Mouse (Mus musculus) heart, embryonic 14.5 days (tissue): Measurements from ENCODE around the gene Apeh. TPM values are rescaled to one million over a fixed set of nuclear protein-coding genes. Genes with fewer than 3 reads are reported as not detected.
A peak's percentile ranks its signal among the peaks of the same experiment; 100 is the strongest.

Experiments used
- ATAC-seq: fragments of 200-750 bp; cut with Nextera tagmentation; 2 replicates; pipeline ENCODE4 v1.8.0; 2017; ENCODE audit warnings: low read depth, moderate TSS enrichment; ENCODE audit not compliant: insufficient number of reproducible peaks, insufficient read depth, low FRiP score
- H3K27ac ChIP-seq, 2 experiments: fragments of 200-500 bp in 1 of 2; fragments of 300-500 bp in 1 of 2; sonication (generic) in 1 of 2; replicated peaks in 1 of 2; 2 replicates each; pipeline ENCODE4 v1.5.1; 2012 to 2014; ENCODE audit warnings: low read depth in 2 of 2, low read length in 2 of 2, control low read depth in 1 of 2, mild to moderate bottlenecking in 1 of 2, mixed read lengths in 1 of 2; ENCODE audit not compliant: control insufficient read depth in 1 of 2, insufficient read depth in 1 of 2
- H3K27me3 ChIP-seq: fragments of 300-500 bp; sonication (generic); 2 replicates; pipeline ENCODE4 v1.6.1; 2014; ENCODE audit warnings: mild to moderate bottlenecking, low read length, control low read depth; ENCODE audit not compliant: control insufficient read depth, insufficient read depth
- H3K36me3 ChIP-seq: fragments of 300-500 bp; sonication (generic); 2 replicates; pipeline ENCODE4 v1.6.1; 2014; ENCODE audit warnings: mild to moderate bottlenecking, control low read depth, low read length, mixed read lengths; ENCODE audit not compliant: control insufficient read depth, insufficient read depth
- H3K4me1 ChIP-seq, 2 experiments: fragments of 200-500 bp in 1 of 2; fragments of 300-500 bp in 1 of 2; sonication (generic) in 1 of 2; 2 replicates each; pipeline ENCODE4 v1.6.1; 2012 to 2014; ENCODE audit warnings: low read length in 2 of 2, control low read depth in 1 of 2, mixed read lengths in 1 of 2; ENCODE audit not compliant: control insufficient read depth in 2 of 2, insufficient read depth in 2 of 2
- H3K4me2 ChIP-seq: fragments of 300-500 bp; sonication (generic); 2 replicates; pipeline ENCODE4 v1.6.1; 2014; ENCODE audit warnings: mild to moderate bottlenecking, low read length
- H3K4me3 ChIP-seq, 2 experiments: fragments of 200-500 bp in 1 of 2; fragments of 300-500 bp in 1 of 2; sonication (generic) in 1 of 2; 2 replicates each; pipeline ENCODE4 v1.5.1; 2012 to 2014; ENCODE audit warnings: low read length in 2 of 2, mild to moderate bottlenecking in 2 of 2, control low read depth in 1 of 2, low read depth in 1 of 2, moderate library complexity in 1 of 2; ENCODE audit not compliant: control insufficient read depth in 1 of 2, insufficient read depth in 1 of 2
- H3K9ac ChIP-seq: fragments of 300-500 bp; sonication (generic); 2 replicates; pipeline ENCODE4 v1.6.1; 2014; ENCODE audit warnings: mild to moderate bottlenecking, low read length
- H3K9me3 ChIP-seq: fragments of 300-500 bp; sonication (generic); 2 replicates; pipeline ENCODE4 v1.6.1; 2016; ENCODE audit warnings: low read length, control low read depth; ENCODE audit not compliant: control insufficient read depth
- WGBS: fragments of 180-500 bp; shearing (Covaris S2); extraction: QIAGEN DNeasy Blood & Tissue Kit; methylation state at CpG from one replicate; pipeline ENCODE4 v1.1.7; 2014; 5-methylcytosine and 5-hydroxymethylcytosine counted together
- polyA plus RNA-seq: library from polyadenylated mRNA; unstranded; fragments of >200 nt; fragmentation: Nextera tagmentation; extraction: Ambion mirVana; gene quantifications from 2 replicates; pipeline ENCODE4 v1.2.1, GENCODE M21; 2014

Apeh gene
- polyA plus RNA-seq, 1 experiment from 2014 or later, result 48.7 TPM

- no peak overlapping the region for H3K4me3 ChIP-seq
- H3K36me3 ChIP-seq, result no peaks in the 10 kb centered on the region
- no peak overlapping the region for H3K27ac ChIP-seq
- no peak overlapping the region for H3K4me2 ChIP-seq
- no peak overlapping the region for H3K9ac ChIP-seq
- H3K4me1 ChIP-seq, result peaks cover 13 to 16% of the 10 kb centered on the region in 2 experiments
- ATAC-seq, result no peak
- peaks cover 11% of the 10 kb centered on the region for H3K27me3 ChIP-seq
- H3K9me3 ChIP-seq, result no peaks in the 10 kb centered on the region
- 71% methylated on average over 4 of the region's 4 CpGs for WGBS
These were observed 22.7 kb upstream of the Apeh start for GRCm38 (mm10) chr9:108117143-108117542.

- Histone ChIP-seq H3K9me3 (no peaks in the 10 kb centered on the region), H3K27me3 (peaks cover 11% of the 10 kb centered on the region), H3K9ac (no peak overlapping the region), H3K4me2 (0 out of 2 replicates have a peak overlapping the region, but pooled peaks have one; percentile 4), H3K36me3 (no peaks in the 10 kb centered on the region), H3K27ac (no peak overlapping the region), H3K4me1 (peaks cover 14 to 22% of the 10 kb centered on the region in 2 experiments), H3K4me3 (no peak overlapping the region)
- 64% methylated on average over 42 of the region's 43 CpGs for WGBS
- no peak for ATAC-seq
These were observed 21.1 kb upstream of the Apeh start for GRCm38 (mm10) chr9:108115290-108116077.

- no peak for ATAC-seq
- H3K4me1 ChIP-seq, result peaks cover 13% of the 10 kb centered on the region in 2 experiments; a peak in 3 of 4 replicates
- H3K4me2 ChIP-seq, result no peak overlapping the region
- H3K4me3 ChIP-seq, result no peak overlapping the region
- peaks cover 11% of the 10 kb centered on the region for H3K27me3 ChIP-seq
- no peaks in the 10 kb centered on the region for H3K9me3 ChIP-seq
- H3K36me3 ChIP-seq, result no peaks in the 10 kb centered on the region
- no peak overlapping the region for H3K27ac ChIP-seq
- WGBS, result 91% methylated on average over 18 of the region's 18 CpGs
- H3K9ac ChIP-seq, result no peak overlapping the region
These were observed 18.4 kb upstream of the Apeh start for GRCm38 (mm10) chr9:108112719-108113340.

- H3K9ac ChIP-seq, result peak overlapping the region; percentile 62
- WGBS, result 71% methylated on average over 17 of the region's 17 CpGs
- peaks cover 13% of the 10 kb centered on the region in 2 experiments; a peak in 3 of 4 replicates for H3K4me1 ChIP-seq
- no peaks in the 10 kb centered on the region for H3K36me3 ChIP-seq
- H3K4me2 ChIP-seq, result peak overlapping the region; percentile 73
- H3K27ac ChIP-seq, result no peak overlapping the region; a peak in 1 of 4 replicates
- H3K4me3 ChIP-seq, result peak overlapping the region; percentile 4 to 36; a peak in 3 of 4 replicates
- no peaks in the 10 kb centered on the region for H3K9me3 ChIP-seq
- ATAC-seq, result no peak
- peaks cover 11% of the 10 kb centered on the region for H3K27me3 ChIP-seq
These were observed 17.3 kb upstream of the Apeh start for GRCm38 (mm10) chr9:108111593-108112121.

GRCm38 (mm10) chr9:108111101-108111592, 16.7 kb upstream of the Apeh start:
- peak overlapping the region; percentile 4 to 36 for H3K4me3 ChIP-seq
- no peak for ATAC-seq
- no peak overlapping the region; a peak in 1 of 4 replicates for H3K27ac ChIP-seq
- no peaks in the 10 kb centered on the region for H3K36me3 ChIP-seq
- H3K4me2 ChIP-seq, result peak overlapping the region; percentile 73
- no peaks in the 10 kb centered on the region for H3K9me3 ChIP-seq
- peak overlapping the region; percentile 62 for H3K9ac ChIP-seq
- peaks cover 13% of the 10 kb centered on the region in 2 experiments; a peak in 3 of 4 replicates for H3K4me1 ChIP-seq
- peaks cover 11% of the 10 kb centered on the region for H3K27me3 ChIP-seq
- 6% methylated on average over 22 of the region's 22 CpGs for whole genome bisulfite sequencing

GRCm38 (mm10) chr9:108110160-108110559, 15.8 kb upstream of the Apeh start:
- 72% methylated on average over 16 of the region's 16 CpGs for WGBS
- Histone ChIP-seq H3K4me3 (no peak overlapping the region), H3K4me2 (peak overlapping the region; percentile 73), H3K9ac (no peak overlapping the region; the same call in 1 of the 2 replicates), H3K36me3 (no peaks in the 10 kb centered on the region), H3K4me1 (peaks cover 13% of the 10 kb centered on the region in 2 experiments; a peak in 3 of 4 replicates), H3K27me3 (peaks cover 6% of the 10 kb centered on the region), H3K9me3 (no peaks in the 10 kb centered on the region), H3K27ac (no peak overlapping the region)
- ATAC-seq, result no peak

GRCm38 (mm10) chr9:108107867-108108266, 13.5 kb upstream of the Apeh start:
- Histone ChIP-seq H3K27ac (no peak overlapping the region), H3K9me3 (no peaks in the 10 kb centered on the region), H3K27me3 (no peaks in the 10 kb centered on the region), H3K36me3 (no peaks in the 10 kb centered on the region), H3K9ac (no peak overlapping the region), H3K4me2 (no peak overlapping the region), H3K4me3 (no peak overlapping the region), H3K4me1 (peaks cover 19 to 20% of the 10 kb centered on the region in 2 experiments; a peak in 3 of 4 replicates)
- no peak for ATAC-seq
- 92% methylated on average over 16 of the region's 16 CpGs for WGBS
